Mouse (Mus musculus) CD4-positive naive resting alpha-beta T cell, adult 57 days (primary cell): Measurements from ENCODE around the gene Olfr1369-ps1. TPM values are rescaled to one million over a fixed set of nuclear protein-coding genes. Genes with fewer than 3 reads are reported as not detected.

Source experiments
- total RNA-seq: library from RNA; stranded (reverse); gene quantifications from one replicate; pipeline ENCODE4 v1.2.4, GENCODE M21; 2023

Gene Olfr1369-ps1
- total RNA-seq: 0.27 TPM

DNA sequence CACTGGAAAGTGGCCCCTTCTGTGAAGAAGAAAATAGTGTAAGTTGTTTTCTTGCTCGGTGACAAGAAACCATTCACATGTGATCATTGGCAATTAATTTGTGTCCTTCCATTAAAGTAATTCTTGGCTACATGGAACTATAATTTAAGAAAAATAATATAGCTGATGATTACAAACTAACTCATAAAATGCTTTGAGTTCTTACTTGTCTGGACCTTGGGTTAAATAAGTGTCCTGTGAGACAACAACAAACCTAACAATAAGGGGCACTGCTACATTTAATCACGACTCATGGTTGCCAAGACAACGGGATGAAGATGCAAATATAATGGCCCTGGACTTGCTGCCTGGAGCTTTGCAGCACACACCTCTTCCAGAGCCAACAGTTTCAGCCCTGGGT lies at the start of gene Olfr1369-ps1:
Olfr1369-ps1 (plus strand) TSS at position 301 of the 400 bp plus-strand sequence.

GRCm38 (mm10) chr13:21074847-21075246 lies 36.4 kb upstream of the Olfr1369-ps1 start, which contains the start of gene Olfr1370:
Gene Olfr1370 (minus strand): TSS chr13:21074947.

GRCm38 (mm10) chr13:21129339-21129738 lies 18.1 kb downstream of the Olfr1369-ps1 start, which contains the start of gene Olfr263:
Gene Olfr263 (plus strand): TSS chr13:21129639.

DNA sequence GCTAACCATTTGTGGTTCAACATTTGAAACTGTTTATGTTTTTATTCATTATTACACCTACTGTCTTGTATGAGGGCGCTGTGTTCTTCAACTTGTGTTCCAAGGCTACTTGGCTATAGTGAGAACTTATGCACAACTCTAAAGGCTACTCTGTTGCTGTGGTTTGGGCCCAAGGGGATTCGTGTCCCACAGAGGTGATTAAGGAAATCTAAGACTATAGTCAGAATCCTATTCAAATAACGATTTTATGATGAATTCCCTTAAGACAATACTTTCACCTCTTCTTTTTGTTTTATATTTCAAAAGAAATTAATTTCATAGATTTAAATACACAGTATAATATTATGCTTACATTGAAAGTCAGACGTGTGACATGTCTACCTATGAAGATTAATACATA lies 34.5 kb downstream of the Olfr1369-ps1 start, which contains the start of gene Olfr1368:
Olfr1368 (minus strand) TSS at position 101 of the 400 bp plus-strand sequence.

Other genes starting within 250 kb of the Olfr1369-ps1 start
- not detected for gene Olfr1370, start 36.5 kb upstream of the Olfr1369-ps1 start, total RNA-seq
- not detected for gene Olfr263, start 18.2 kb downstream of the Olfr1369-ps1 start, total RNA-seq
- not detected for gene Olfr1368, start 34.4 kb downstream of the Olfr1369-ps1 start, total RNA-seq
- 80.0 TPM for gene Trim27, start 68.0 kb downstream of the Olfr1369-ps1 start, total RNA-seq
- not detected for gene Gpx5, start 181.2 kb downstream of the Olfr1369-ps1 start, total RNA-seq
- gene Gpx6, start 200.6 kb downstream of the Olfr1369-ps1 start, total RNA-seq: not detected
- not detected for gene Olfr1367, start 235.4 kb downstream of the Olfr1369-ps1 start, total RNA-seq